Mouse (Mus musculus) neural tube, embryonic 12.5 days (tissue): ENCODE data around the gene Hist2h2aa2. TPM values are rescaled to one million over a fixed set of nuclear protein-coding genes. Genes with fewer than 3 reads are reported as not detected.
A peak's percentile ranks its signal among the peaks of the same experiment; 100 is the strongest.

Experiments used
- ATAC-seq: fragments of 200-750 bp; cut with Nextera tagmentation; 2 replicates; pipeline ENCODE4 v1.8.0; 2017; ENCODE audit warnings: low read depth, mild to moderate bottlenecking, moderate TSS enrichment, moderate library complexity; ENCODE audit not compliant: low FRiP score
- H3K27ac ChIP-seq: fragments of 300-500 bp; sonication (generic); 2 replicates; pipeline ENCODE4 v1.5.1; 2016
- H3K27me3 ChIP-seq: fragments of 300-500 bp; sonication (generic); replicated peaks from 2 replicates; pipeline ENCODE4 v1.6.1; 2016; ENCODE audit warnings: mild to moderate bottlenecking
- H3K36me3 ChIP-seq: fragments of 300-500 bp; sonication (generic); 2 replicates; pipeline ENCODE4 v1.6.1; 2016; ENCODE audit warnings: mild to moderate bottlenecking
- H3K4me1 ChIP-seq: fragments of 300-500 bp; sonication (generic); 2 replicates; pipeline ENCODE4 v1.6.1; 2016
- H3K4me2 ChIP-seq: fragments of 300-500 bp; sonication (generic); replicated peaks from 2 replicates; pipeline ENCODE4 v1.6.1; 2016; ENCODE audit warnings: mild to moderate bottlenecking
- H3K4me3 ChIP-seq: fragments of 300-500 bp; sonication (generic); 2 replicates; pipeline ENCODE4 v1.5.1; 2016
- H3K9ac ChIP-seq: fragments of 300-500 bp; sonication (generic); 2 replicates; pipeline ENCODE4 v1.6.1; 2016; ENCODE audit warnings: mild to moderate bottlenecking
- H3K9me3 ChIP-seq: fragments of 300-500 bp; sonication (generic); 2 replicates; pipeline ENCODE4 v1.6.1; 2016; ENCODE audit warnings: mild to moderate bottlenecking
- WGBS: fragments of 180-500 bp; shearing (Covaris S2); methylation state at CpG from one replicate; pipeline ENCODE4 v1.1.7; 2016; 5-methylcytosine and 5-hydroxymethylcytosine counted together
- polyA plus RNA-seq: library from polyadenylated mRNA; unstranded; fragments of >200 nt; fragmentation: Nextera tagmentation; extraction: Ambion mirVana; gene quantifications from 2 replicates; pipeline ENCODE4 v1.2.1, GENCODE M21; 2016

The Hist2h2aa2 gene
- polyA plus RNA-seq, 1 experiment from 2014 or later: 54.5 TPM

DNA sequence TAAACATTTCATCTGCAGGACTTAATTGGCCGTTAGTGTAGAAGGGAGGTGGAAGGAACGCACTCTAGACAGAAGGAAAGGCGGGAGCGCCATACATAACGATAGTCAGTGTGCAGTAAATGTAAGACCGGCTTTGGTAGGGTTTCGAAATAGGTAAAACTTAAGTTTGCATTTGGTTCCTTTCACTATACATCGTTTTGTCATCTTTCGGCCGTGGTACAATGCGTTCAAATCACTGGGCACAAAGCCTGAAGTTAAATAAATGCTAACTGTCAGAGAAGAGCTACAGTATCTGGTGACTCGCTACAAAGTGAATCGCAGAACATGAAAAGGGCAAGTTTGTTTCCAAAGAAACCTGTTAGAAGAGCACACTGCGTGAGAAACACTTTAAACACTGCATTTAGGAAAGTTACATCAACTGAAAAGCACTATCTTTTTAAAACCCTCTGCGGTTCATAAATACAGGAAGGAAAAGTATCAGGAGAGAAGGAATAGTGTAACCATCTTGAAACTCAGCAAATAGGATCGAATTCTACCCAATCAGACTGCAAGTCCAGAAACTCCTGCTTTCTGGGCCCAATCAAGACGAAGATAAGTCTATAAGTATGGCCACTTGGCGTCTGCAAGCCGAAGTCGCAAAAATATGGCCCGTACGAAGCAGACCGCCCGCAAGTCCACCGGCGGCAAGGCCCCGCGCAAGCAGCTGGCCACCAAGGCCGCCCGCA, 28.1 kb upstream of the Hist2h2aa2 start, which contains the start of gene Hist2h3b:
Hist2h3b (plus strand) TSS at position 604 of the 725 bp plus-strand sequence.
- H3K9me3 ChIP-seq: no peaks in the 10 kb centered on the region
- H3K9ac ChIP-seq: peak within 1 kb of the TSS; percentile 68
- ATAC-seq: peak; percentile 60
- peaks cover 18% of the 10 kb centered on the region for H3K4me1 ChIP-seq
- H3K27me3 ChIP-seq: no peaks in the 10 kb centered on the region
- H3K36me3 ChIP-seq: no peaks in the 10 kb centered on the region
- peak within 1 kb of the TSS; percentile 74 for H3K4me2 ChIP-seq
- H3K4me3 ChIP-seq: peak within 1 kb of the TSS; percentile 49
- whole genome bisulfite sequencing: 20% methylated on average over 30 of the region's 30 CpGs
- peak within 1 kb of the TSS; percentile 87 for H3K27ac ChIP-seq

DNA sequence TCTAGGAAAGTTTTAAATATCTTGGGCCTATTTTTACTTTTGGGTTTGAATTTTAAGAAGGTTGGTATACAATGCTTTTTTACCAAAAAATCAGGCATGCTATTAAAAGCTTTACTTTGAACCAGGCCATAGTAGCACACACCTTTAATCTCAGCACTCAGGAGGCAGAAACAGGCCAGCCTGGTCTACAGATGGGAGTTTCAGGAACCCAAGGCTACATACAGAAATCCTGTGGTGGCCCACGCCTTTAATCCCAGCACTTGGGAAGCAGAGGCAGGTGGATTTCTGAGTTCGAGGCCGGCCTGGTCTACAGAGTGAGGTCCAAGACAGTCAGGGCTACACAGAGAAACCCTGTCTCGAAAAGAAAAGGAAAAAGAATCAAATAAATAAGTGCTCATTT, 27.5 kb upstream of the Hist2h2aa2 start:
- Histone ChIP-seq H3K9ac (no peak overlapping the region), H3K4me3 (no peak overlapping the region), H3K4me2 (peak overlapping the region; percentile 52), H3K4me1 (peaks cover 18% of the 10 kb centered on the region), H3K9me3 (no peaks in the 10 kb centered on the region), H3K27ac (no peak overlapping the region), H3K36me3 (no peaks in the 10 kb centered on the region), H3K27me3 (no peaks in the 10 kb centered on the region)
- WGBS: 85% methylated on average over 4 of the region's 4 CpGs
- ATAC-seq: no peak

DNA sequence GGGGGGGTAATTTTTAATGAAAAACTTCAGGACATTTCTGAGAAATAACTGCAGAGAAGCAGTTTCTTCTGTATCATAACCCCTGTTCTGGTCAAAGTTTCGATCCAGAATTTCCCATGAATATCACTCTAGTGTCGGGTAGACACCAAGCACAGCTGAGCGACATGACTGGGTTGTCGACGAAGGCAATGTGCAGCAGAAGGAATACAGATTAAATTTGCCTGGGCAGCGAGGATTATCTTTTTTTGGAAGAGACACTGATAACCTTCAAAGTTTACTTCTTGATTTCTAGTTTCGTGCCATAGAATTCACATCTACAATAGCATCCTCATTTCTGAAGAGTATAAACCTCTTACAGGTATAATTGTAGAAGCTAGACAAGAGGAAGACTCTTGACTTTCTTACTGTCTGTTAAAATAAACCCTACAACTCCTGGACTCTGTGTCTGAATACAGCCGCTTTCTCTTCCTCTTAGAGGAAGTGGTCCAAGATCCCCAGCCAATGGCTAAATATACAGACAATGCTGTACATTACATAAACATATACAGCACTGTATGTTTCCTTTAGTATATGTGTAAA, 26.1 kb upstream of the Hist2h2aa2 start:
- no peaks in the 10 kb centered on the region for H3K36me3 ChIP-seq
- WGBS: 87% methylated on average over 8 of the region's 8 CpGs

DNA sequence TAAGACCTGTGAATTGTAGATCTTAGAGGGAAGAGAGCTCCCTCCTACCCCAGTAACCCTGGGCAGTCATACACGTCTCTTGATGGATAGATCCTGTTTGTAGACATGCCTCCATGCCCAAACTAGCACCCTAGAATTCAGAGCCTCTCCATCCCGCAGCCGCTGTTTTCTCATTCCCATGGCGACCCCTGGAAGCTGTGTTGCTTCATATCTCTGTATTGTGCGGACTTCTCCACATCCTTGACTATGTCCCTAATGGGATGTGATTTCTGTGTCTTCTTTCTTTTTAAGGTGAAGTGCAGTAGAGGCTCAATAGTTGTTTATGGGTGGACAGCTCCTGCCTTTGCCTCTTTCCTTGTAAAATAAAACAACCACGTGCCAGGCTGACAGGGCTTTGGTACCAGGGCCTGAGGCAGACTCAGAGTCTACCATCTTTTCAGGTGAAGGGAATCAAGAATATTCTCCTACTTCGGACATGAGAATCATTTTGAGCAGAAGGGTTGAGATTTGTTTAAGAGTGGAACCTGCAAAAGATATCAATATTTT, 24.4 kb upstream of the Hist2h2aa2 start:
- H3K4me2 ChIP-seq: peak overlapping the region; percentile 78
- H3K27ac ChIP-seq: no peak overlapping the region
- no peak overlapping the region for H3K9ac ChIP-seq
- no peak overlapping the region for H3K4me3 ChIP-seq
- H3K9me3 ChIP-seq: no peaks in the 10 kb centered on the region
- no peak for ATAC-seq
- peaks cover 28% of the 10 kb centered on the region for H3K4me1 ChIP-seq
- H3K36me3 ChIP-seq: no peaks in the 10 kb centered on the region
- WGBS: 75% methylated on average over 7 of the region's 7 CpGs
- H3K27me3 ChIP-seq: no peaks in the 10 kb centered on the region

More for the DNA sequence above, 26.1 kb upstream of the Hist2h2aa2 start:
- Histone ChIP-seq H3K27ac (no peak overlapping the region), H3K4me3 (no peak overlapping the region), H3K27me3 (no peaks in the 10 kb centered on the region), H3K9ac (no peak overlapping the region), H3K4me2 (no peak overlapping the region), H3K4me1 (peaks cover 28% of the 10 kb centered on the region), H3K9me3 (no peaks in the 10 kb centered on the region)
- ATAC-seq: no peak

DNA sequence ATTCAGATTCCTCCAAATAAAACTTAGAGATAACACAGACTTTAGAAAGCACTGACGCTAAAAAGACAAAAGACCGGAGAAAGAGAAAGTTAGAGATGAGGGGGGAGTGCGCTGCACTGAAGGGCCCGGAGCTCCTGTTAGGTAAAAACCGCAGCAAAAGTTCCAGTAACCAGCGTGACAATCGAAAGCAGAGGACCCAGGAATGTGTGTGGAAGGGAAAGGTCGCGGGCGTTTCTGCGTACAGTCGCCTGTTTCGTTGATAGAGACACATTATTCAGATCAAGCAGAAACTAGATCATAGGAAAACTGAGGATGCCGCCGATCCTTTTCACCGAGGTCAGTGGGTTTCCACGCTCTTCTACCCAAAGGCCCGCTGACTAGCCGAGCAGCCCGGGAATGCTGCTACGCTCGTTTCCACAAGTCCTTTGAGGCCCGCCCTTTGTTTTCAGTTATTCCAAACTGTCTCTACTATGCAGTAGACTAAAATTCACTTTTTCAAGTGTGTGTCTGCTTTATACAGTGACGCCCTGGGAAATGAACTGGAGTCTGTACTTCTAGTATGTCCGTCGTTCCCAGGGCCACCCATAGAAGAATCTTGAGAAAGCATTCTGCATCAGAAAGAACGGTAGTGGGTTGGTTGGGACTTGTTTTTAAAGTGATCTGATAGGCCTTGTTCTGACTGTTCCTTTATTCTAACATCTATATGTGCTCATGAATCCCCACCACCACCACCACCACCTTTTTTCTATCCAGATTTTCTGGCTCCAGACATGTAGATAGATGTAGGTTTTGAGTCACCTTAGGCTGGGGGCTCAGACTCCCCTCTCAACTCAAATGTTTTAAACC, 23.7 kb upstream of the Hist2h2aa2 start:
- peak overlapping the region; percentile 50 for H3K4me3 ChIP-seq
- ATAC-seq: peak; percentile 49; the same call in 1 of the 2 replicates
- no peaks in the 10 kb centered on the region for H3K36me3 ChIP-seq
- peaks cover 28% of the 10 kb centered on the region for H3K4me1 ChIP-seq
- H3K4me2 ChIP-seq: peak overlapping the region; percentile 78
- peak overlapping the region; percentile 84 for H3K9ac ChIP-seq
- no peaks in the 10 kb centered on the region for H3K9me3 ChIP-seq
- H3K27me3 ChIP-seq: no peaks in the 10 kb centered on the region
- peak overlapping the region; percentile 81 for H3K27ac ChIP-seq
- WGBS: 6% methylated on average over 27 of the region's 27 CpGs

DNA sequence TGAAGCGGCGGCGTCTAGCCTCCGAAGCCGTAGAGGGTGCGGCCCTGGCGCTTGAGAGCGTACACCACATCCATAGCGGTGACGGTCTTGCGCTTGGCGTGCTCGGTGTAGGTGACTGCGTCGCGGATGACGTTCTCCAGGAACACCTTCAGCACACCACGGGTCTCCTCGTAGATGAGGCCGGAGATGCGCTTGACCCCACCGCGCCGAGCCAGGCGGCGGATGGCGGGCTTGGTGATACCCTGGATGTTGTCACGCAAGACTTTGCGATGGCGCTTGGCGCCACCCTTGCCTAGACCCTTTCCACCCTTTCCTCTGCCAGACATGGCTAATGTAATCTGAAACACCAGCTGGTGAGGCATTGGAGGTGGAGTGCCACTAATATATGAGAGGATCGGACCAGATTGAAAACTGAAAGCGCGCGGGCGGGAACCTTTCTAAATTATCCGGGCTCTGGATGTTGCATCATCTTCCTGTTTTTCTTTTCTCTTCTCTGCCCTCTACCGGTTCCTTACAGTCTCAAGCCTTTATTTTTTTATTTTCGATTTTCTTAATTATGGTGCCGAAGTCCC, 23.0 kb upstream of the Hist2h2aa2 start, which contains the start of gene Hist2h4:
Hist2h4 (minus strand) TSS at position 333 of the 572 bp plus-strand sequence.
- no peaks in the 10 kb centered on the region for H3K27me3 ChIP-seq
- no peaks in the 10 kb centered on the region for H3K9me3 ChIP-seq
- peak within 1 kb of the TSS; percentile 92 for H3K27ac ChIP-seq
- H3K9ac ChIP-seq: peak within 1 kb of the TSS; percentile 84
- peaks cover 26% of the 10 kb centered on the region for H3K4me1 ChIP-seq
- H3K36me3 ChIP-seq: no peaks in the 10 kb centered on the region
- WGBS: under 1% methylated on average over 40 of the region's 40 CpGs
- peak within 1 kb of the TSS; percentile 78 for H3K4me2 ChIP-seq
- peak within 1 kb of the TSS; percentile 50 for H3K4me3 ChIP-seq
- peak; percentile 72 for ATAC-seq

DNA sequence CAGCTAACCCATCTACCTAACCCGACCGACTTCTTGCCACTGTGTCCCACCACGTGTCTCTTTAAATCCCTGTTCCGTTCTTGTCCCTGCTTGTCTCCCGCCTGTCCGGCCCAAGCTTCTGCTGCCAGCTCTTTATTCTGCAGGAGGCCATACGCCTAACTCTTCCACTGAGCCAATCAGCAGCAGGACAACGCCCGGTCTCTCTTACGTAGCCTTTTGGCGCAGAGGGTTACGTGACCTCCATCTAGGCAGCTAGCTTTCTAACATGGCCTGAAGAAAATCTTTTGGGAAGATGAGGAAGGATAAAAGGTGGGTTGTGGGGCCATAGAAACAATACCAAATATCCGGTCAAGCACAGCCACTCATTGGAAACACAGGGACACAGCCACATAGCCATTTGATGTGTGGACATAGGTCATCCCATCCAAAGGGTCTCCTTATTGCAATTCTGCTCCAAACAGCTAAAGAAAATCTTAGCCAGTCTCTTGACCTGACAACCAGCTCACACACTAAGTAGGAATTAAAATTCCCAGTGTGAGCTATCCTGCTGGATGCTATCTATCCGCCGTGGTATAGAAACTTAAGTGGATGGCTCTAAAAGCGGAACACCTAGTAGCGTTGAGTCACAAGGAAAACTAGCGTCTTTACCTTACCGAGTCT, 22.3 kb upstream of the Hist2h2aa2 start:
- H3K9me3 ChIP-seq: no peaks in the 10 kb centered on the region
- peaks cover 20% of the 10 kb centered on the region for H3K4me1 ChIP-seq
- 1% methylated on average over 19 of the region's 19 CpGs for WGBS
- H3K27ac ChIP-seq: peak overlapping the region; percentile 92
- no peaks in the 10 kb centered on the region for H3K36me3 ChIP-seq
- peak overlapping the region; percentile 84 for H3K9ac ChIP-seq
- no peaks in the 10 kb centered on the region for H3K27me3 ChIP-seq
- peak; percentile 83 for ATAC-seq
- H3K4me3 ChIP-seq: peak overlapping the region; percentile 50
- H3K4me2 ChIP-seq: peak overlapping the region; percentile 78

DNA sequence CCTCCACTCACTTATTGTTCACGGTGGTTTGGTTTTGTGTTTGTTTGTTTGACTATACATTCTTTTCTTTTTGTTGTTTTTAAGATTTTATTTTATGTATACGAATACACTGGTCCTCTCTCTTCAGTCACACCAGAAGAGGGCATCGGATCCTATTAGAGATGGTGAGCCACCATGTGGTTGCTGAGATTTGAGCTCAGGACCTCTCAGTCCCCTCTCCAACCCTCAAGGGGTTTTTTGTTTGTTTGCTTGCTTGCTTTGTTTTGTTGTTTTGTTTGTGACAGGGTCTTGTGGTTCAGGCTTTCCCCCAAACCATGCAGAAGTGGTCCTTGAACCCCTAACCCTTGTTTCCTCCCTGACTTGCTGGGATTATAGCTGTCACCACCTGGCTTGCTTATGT, 21.5 kb upstream of the Hist2h2aa2 start:
- no peak for ATAC-seq

DNA sequence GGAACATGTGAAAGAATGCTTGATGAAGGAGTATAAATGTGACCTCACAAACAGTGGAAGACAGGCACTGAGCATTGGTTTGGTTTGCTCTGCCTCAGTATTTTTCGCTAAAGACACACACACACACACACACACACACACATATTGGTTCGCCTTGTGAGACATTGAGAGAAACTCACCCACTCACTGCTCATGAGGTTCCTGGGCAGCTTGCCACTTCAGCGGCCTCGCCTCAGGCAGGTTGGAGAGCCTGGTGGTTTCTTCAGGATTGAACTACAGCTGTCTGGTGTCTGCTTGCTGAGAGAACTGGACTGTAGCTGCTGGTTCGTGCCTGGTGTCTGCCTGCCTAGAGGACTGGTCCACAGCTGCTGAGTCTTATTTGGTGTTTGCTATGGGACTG, 20.1 kb upstream of the Hist2h2aa2 start:
- no peak for ATAC-seq
- H3K36me3 ChIP-seq: no peaks in the 10 kb centered on the region
- no peak overlapping the region for H3K27ac ChIP-seq
- no peaks in the 10 kb centered on the region for H3K27me3 ChIP-seq
- H3K9me3 ChIP-seq: no peaks in the 10 kb centered on the region
- no peak overlapping the region for H3K4me3 ChIP-seq
- H3K4me2 ChIP-seq: no peak overlapping the region
- WGBS: 87% methylated on average over 5 of the region's 5 CpGs
- peaks cover 20% of the 10 kb centered on the region for H3K4me1 ChIP-seq
- H3K9ac ChIP-seq: no peak overlapping the region

More for the DNA sequence above, 21.5 kb upstream of the Hist2h2aa2 start:
- H3K4me2 ChIP-seq: peak overlapping the region; percentile 78
- H3K27me3 ChIP-seq: no peaks in the 10 kb centered on the region
- H3K9ac ChIP-seq: peak overlapping the region; percentile 84; the same call in 1 of the 2 replicates
- H3K27ac ChIP-seq: peak overlapping the region; percentile 92
- H3K36me3 ChIP-seq: no peaks in the 10 kb centered on the region
- H3K4me1 ChIP-seq: peaks cover 20% of the 10 kb centered on the region
- 71% methylated on average over 3 of the region's 3 CpGs for WGBS
- no peaks in the 10 kb centered on the region for H3K9me3 ChIP-seq
- peak overlapping the region; percentile 50; the same call in 1 of the 2 replicates for H3K4me3 ChIP-seq

DNA sequence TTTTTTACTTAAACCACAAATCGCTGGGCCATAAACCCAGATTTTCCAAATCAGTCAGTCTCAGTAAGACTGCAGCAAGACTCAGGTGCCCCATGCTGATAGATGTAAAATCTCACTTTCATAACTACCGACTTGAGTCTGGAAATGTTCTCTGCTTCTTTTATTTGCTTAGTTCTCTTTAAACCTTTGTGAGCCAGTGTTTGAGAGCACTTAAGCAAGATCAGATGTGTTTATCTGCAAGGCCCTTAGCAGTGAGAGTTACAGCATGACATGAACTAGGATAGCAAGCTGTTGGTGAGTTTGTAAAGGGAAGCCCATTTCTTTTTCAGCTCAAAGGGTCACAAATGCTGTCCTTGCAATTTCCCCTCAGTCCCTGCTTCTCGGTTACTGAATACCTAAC, 17.1 kb upstream of the Hist2h2aa2 start:
- 84% methylated on average over 3 of the region's 3 CpGs for WGBS
- no peaks in the 10 kb centered on the region for H3K36me3 ChIP-seq
- no peak overlapping the region for H3K4me2 ChIP-seq
- H3K4me3 ChIP-seq: no peak overlapping the region
- no peak overlapping the region for H3K27ac ChIP-seq
- H3K9ac ChIP-seq: no peak overlapping the region
- H3K4me1 ChIP-seq: peaks cover 7% of the 10 kb centered on the region; the same call in 1 of the 2 replicates
- H3K9me3 ChIP-seq: no peaks in the 10 kb centered on the region
- ATAC-seq: no peak
- no peaks in the 10 kb centered on the region for H3K27me3 ChIP-seq

DNA sequence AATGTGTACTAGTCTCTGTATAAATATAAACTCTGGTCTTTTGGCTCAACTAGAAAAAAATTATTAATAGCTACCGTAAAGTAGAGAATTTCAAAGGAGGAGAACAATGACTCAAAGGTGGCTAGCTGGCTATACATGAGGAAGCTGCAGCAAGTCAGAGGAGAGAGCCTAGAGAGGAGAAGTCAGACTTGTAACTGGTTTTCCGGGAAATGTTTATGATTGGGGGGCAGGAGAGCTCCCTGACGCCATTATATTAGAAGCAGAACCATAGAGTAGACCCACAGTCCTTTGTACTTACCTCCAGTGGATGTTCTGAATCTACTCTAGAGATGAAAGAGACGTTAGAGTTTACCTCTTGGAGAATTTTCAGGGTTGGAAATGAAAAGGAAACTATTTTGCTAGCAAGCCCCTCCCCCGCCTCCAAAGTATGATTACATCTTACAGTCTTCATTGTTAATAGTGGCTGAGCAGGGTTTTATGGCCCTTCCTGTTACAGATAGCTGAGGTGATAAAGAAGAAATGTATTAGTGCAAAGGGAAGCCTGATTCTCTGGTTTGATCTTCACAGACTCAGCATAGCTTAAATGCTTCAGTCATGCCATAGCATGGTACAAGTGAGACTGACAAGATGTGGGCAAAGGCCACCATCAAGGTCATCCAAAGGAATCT, 16.0 kb upstream of the Hist2h2aa2 start:
- no peaks in the 10 kb centered on the region for H3K36me3 ChIP-seq
- H3K27ac ChIP-seq: no peak overlapping the region
- H3K4me2 ChIP-seq: no peak overlapping the region
- H3K9ac ChIP-seq: no peak overlapping the region
- no peak overlapping the region for H3K4me3 ChIP-seq
- no peaks in the 10 kb centered on the region for H3K4me1 ChIP-seq
- H3K9me3 ChIP-seq: no peaks in the 10 kb centered on the region
- H3K27me3 ChIP-seq: no peaks in the 10 kb centered on the region
- 80% methylated on average over 5 of the region's 5 CpGs for WGBS
- ATAC-seq: no peak
